Mouse (Mus musculus): ENCODE results near the gene S100a8.

DNA sequence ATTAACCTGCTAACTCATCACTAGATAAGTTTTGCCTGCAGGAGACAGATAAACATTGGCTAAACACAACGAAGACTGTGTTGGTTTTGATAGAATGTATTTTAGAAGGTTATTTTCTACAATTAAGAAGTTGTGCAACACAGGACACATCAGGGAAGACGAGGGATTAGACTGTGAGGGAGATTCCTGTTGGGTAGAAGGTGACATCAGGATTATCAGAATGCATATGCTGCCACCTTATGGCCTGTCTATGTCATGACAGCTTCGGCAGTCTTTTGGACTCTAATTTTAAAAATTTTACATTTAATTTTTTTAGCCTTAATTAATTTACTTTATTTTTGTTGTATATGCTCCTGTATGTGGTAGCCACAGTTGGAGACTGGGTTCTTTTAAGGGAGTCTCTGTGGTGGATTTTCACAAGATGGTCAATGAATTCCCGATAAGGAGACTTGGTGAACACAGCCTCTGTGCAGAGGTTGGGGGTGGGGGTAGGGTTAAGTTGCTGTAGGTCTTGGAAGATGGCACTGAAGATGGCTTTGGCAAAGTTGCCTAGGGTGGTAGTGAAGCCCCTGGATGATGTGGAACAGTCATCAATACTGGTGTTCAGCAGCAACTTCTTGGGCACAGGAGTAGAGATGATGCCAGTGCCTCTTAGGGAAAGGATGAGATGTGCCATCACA is 39.9 kb downstream of the S100a8 start:
- TF ChIP-seq MAFK (IDR thresholded peaks at IDR 0.05; ENCODE audit: insufficient read depth, low read depth, low read length) (no peak), ZNF384 (IDR thresholded peaks at IDR 0.05; ENCODE audit: low read depth, low read length) (no peak), ZC3H11A (IDR thresholded peaks at IDR 0.05; ENCODE audit: borderline replicate concordance, low read depth, low read length) (no peak), HCFC1 (IDR thresholded peaks at IDR 0.05; ENCODE audit: borderline replicate concordance, insufficient read depth, low read length) (no peak)

Data from ES-E14 (cell line).